Mouse (Mus musculus) inflammation-experienced regulatory T-cells (primary cell): ENCODE data around the gene Rab11a. TPM values are rescaled to one million over a fixed set of nuclear protein-coding genes. Genes with fewer than 3 reads are reported as not detected.

Experiments used
- polyA plus RNA-seq, 2 experiments: library from polyadenylated mRNA; unstranded; fragments of 100-300 nt; shearing (Covaris generic); gene quantifications; one replicate each; pipeline ENCODE4 v1.2.1; 2017

Gene Rab11a
- 100 to 1,000 TPM; 267 to 303 TPM for polyA plus RNA-seq

GRCm38 (mm10) chr9:64737406-64738201 is at the start of gene Rab11a:
Rab11a (minus strand) TSS chr9:64737758.

Other genes with a start within 250 kb of the Rab11a start
- gene Dennd4a, start 73.6 kb upstream of the Rab11a start, polyA plus RNA-seq: 10 to 100 TPM; 20.4 to 25.2 TPM
- gene Slc24a1, start 213.8 kb upstream of the Rab11a start, polyA plus RNA-seq: under 1 TPM; 0.07 to 0.77 TPM
- 10 to 100 TPM; 37.2 to 51.1 TPM for gene Ints14, start 223.1 kb upstream of the Rab11a start, polyA plus RNA-seq